Mouse (Mus musculus) E14TG2a.4 (cell line): ENCODE data around the gene Ndufa8.
A peak's percentile ranks its signal among the peaks of the same experiment; 100 is the strongest.

Experiments used
- H3K27me3 ChIP-seq: 2 replicates; pipeline ENCODE4 v1.6.1; 2014; ENCODE audit warnings: low read length, control low read depth; ENCODE audit not compliant: insufficient read depth
- H3K36me3 ChIP-seq: 2 replicates; pipeline ENCODE4 v1.6.1; 2014; ENCODE audit warnings: low read length, control low read depth; ENCODE audit not compliant: insufficient read depth
- H3K4me1 ChIP-seq: replicated peaks from 2 replicates; pipeline ENCODE4 v1.6.1; 2014; ENCODE audit warnings: low read depth, low read length, control low read depth
- H3K4me3 ChIP-seq: replicated peaks from 2 replicates; pipeline ENCODE4 v1.5.1; 2014; ENCODE audit warnings: mild to moderate bottlenecking, low read length
- H3K9me3 ChIP-seq: 2 replicates; pipeline ENCODE4 v1.6.1; 2014; ENCODE audit warnings: low read length, control low read depth
- CTCF ChIP-seq: conservative IDR thresholded peaks from 2 replicates; pipeline ENCODE4 v1.5.1; 2014; ENCODE audit warnings: low read length
- NANOG ChIP-seq: IDR thresholded peaks from 2 replicates; pipeline ENCODE4 v1.6.1; 2014; ENCODE audit warnings: borderline replicate concordance, low read length, mixed read lengths
- POU5F1 ChIP-seq: IDR thresholded peaks from 2 replicates; pipeline ENCODE4 v1.6.1; 2014; ENCODE audit warnings: low read length, borderline replicate concordance

Ndufa8 gene

GRCm38 (mm10) chr2:36089190-36089589 is 40.0 kb upstream of the Ndufa8 start:
- no peak for TF ChIP-seq CTCF
- peak; percentile 90 for TF ChIP-seq NANOG
- no peak for TF ChIP-seq POU5F1
- Histone ChIP-seq H3K27me3 (peaks cover 76% of the 10 kb centered on the region), H3K9me3 (no peaks in the 10 kb centered on the region), H3K4me1 (peaks cover 55% of the 10 kb centered on the region), H3K4me3 (no peak overlapping the region), H3K36me3 (no peaks in the 10 kb centered on the region)

DNA sequence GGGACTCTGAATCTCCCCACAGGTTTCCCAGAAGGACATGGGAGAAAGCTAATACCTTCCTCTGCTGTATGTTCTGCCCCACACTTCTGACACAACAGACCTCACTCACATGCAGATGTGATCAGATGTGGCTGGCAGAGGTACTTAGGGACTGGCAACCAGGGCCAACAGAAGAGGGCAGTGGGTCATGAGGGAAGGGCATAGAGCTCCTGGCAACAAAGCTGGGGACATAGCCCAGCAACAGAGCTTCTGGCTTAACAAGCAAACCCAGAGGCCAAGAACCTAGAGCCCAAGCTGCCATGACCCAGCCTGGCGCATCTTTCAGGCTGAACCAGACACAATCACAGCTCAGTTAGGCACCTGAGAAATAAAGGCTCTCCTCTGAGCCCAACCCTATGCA is 35.8 kb upstream of the Ndufa8 start:
- H3K27me3 ChIP-seq = peaks cover 38% of the 10 kb centered on the region
- no peak overlapping the region for H3K4me3 ChIP-seq
- peaks cover 19% of the 10 kb centered on the region for H3K36me3 ChIP-seq
- H3K9me3 ChIP-seq = no peaks in the 10 kb centered on the region
- H3K4me1 ChIP-seq = peaks cover 31% of the 10 kb centered on the region
- TF ChIP-seq NANOG (no peak), CTCF (no peak), POU5F1 (no peak)

- H3K9me3 ChIP-seq = no peaks in the 10 kb centered on the region
- H3K4me3 ChIP-seq = no peak overlapping the region
- H3K36me3 ChIP-seq = peaks cover 19% of the 10 kb centered on the region
- peaks cover 36% of the 10 kb centered on the region for H3K27me3 ChIP-seq
- TF ChIP-seq NANOG (no peak), CTCF (no peak), POU5F1 (no peak)
- H3K4me1 ChIP-seq = peaks cover 21% of the 10 kb centered on the region
Observed at GRCm38 (mm10) chr2:36082802-36083580, 33.8 kb upstream of the Ndufa8 start.

- Histone ChIP-seq H3K27me3 (peaks cover 22% of the 10 kb centered on the region), H3K4me3 (no peak overlapping the region), H3K36me3 (peaks cover 19% of the 10 kb centered on the region), H3K9me3 (no peaks in the 10 kb centered on the region), H3K4me1 (peaks cover 27% of the 10 kb centered on the region)
- TF ChIP-seq POU5F1 = no peak
- no peak for TF ChIP-seq NANOG
- no peak for TF ChIP-seq CTCF
Observed at GRCm38 (mm10) chr2:36081446-36081845, 32.2 kb upstream of the Ndufa8 start.

DNA sequence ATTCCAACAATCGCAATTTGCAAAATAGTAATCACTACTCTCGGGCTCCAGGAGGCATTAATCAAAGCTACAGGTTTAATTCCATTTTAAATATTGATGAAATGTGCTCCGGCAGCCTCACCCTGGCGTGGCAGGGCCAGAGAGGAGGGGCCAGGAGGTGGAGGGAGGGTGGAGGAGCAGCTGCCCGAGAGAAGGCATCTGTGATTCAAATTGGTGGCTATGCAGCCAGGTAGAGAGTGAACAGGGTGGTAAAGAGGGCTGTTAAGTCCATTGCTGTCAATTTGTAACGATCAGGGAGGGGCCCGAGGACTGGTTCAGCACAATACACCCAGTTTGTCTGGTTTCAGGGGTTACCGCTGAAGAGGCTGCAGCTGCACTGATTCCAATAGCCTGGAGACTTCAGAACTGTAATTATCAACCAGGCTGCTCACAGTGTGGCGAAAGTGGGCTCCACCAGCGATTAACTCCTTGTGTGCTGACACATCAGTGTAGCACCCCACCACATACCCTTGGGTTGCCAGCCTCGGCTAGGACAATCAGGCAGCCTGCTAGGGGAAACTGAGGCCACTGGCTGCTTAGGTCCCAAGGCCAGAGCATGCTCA is 28.1 kb upstream of the Ndufa8 start:
- 0 out of 2 replicates have a peak overlapping the region, but pooled peaks have one; percentile 3 for H3K4me3 ChIP-seq
- no peak for TF ChIP-seq NANOG
- no peak for TF ChIP-seq CTCF
- no peak for TF ChIP-seq POU5F1
- H3K9me3 ChIP-seq = no peaks in the 10 kb centered on the region
- H3K4me1 ChIP-seq = peaks cover 22% of the 10 kb centered on the region
- peaks cover 16% of the 10 kb centered on the region for H3K27me3 ChIP-seq
- 0 out of 2 replicates have a peak, but pooled peaks cover 2% of the 10 kb centered on the region for H3K36me3 ChIP-seq

- Histone ChIP-seq H3K9me3 (no peaks in the 10 kb centered on the region), H3K36me3 (no peaks in the 10 kb centered on the region), H3K4me1 (peaks cover 15% of the 10 kb centered on the region), H3K4me3 (no peak overlapping the region), H3K27me3 (peaks cover 16% of the 10 kb centered on the region)
- TF ChIP-seq NANOG (no peak), POU5F1 (no peak), CTCF (no peak)
Observed at GRCm38 (mm10) chr2:36075210-36075609, 26.0 kb upstream of the Ndufa8 start.

DNA sequence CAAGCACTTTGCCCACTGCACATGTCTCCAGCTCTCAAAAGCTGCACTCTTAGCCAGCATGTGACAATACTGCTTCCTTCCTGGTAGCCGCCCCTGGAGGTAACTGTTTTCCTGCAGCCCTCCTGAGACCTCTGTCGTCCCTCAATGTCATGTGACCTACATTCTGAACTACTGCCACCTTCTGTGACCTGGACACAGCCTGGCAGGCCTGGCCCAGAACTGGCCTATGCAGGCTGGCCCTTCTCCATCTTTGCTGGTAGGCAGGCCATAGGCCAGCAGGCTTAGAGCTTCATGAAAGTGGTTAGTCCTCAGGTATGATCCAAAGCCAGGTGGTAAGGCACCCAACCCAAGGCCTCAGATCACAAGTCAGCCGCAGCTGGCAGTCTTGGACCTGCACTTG is 24.6 kb upstream of the Ndufa8 start:
- TF ChIP-seq NANOG (no peak), POU5F1 (no peak), CTCF (no peak)
- peaks cover 15% of the 10 kb centered on the region for H3K4me1 ChIP-seq
- H3K4me3 ChIP-seq = no peak overlapping the region
- no peaks in the 10 kb centered on the region for H3K9me3 ChIP-seq
- peaks cover 10% of the 10 kb centered on the region for H3K27me3 ChIP-seq
- no peaks in the 10 kb centered on the region for H3K36me3 ChIP-seq

GRCm38 (mm10) chr2:36071660-36072305 is 22.6 kb upstream of the Ndufa8 start:
- no peaks in the 10 kb centered on the region for H3K36me3 ChIP-seq
- H3K4me1 ChIP-seq = no peaks in the 10 kb centered on the region
- peaks cover 20% of the 10 kb centered on the region for H3K27me3 ChIP-seq
- no peak overlapping the region for H3K4me3 ChIP-seq
- no peaks in the 10 kb centered on the region for H3K9me3 ChIP-seq
- TF ChIP-seq CTCF (no peak), POU5F1 (no peak), NANOG (no peak)

DNA sequence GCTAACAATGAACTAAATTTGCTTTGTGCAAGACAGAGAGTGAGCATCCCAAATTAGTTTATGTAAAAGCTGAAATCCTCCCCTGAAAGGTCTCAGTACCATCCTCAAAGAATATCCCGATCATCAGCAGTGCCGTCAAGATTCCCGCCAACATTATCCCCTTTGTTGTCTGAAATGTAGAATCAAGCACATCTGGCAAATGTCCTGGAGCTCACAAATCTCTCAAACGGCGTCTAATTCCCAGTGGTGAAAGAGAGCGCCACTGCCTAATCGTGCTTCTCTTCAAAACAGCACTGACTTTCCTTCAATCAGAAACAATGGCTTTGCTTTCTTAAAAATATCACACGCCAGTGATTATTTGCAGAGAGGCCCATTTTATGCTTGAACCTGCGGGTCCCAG is 17.9 kb upstream of the Ndufa8 start:
- Histone ChIP-seq H3K9me3 (no peaks in the 10 kb centered on the region), H3K4me1 (no peaks in the 10 kb centered on the region), H3K27me3 (peaks cover 26% of the 10 kb centered on the region; the same call in 1 of the 2 replicates), H3K36me3 (no peaks in the 10 kb centered on the region), H3K4me3 (no peak overlapping the region)
- no peak for TF ChIP-seq NANOG
